ENCODE assay signal across 17 mouse cellular contexts in genomic region chr16:13360208-13360607, GRCm38 (mm10).
A peak's percentile ranks its signal among the peaks of the same experiment; 100 is the strongest.
DNase-seq lines count a peak whose midpoint lies in the region; ATAC-seq and TF ChIP-seq lines count a peak whose summit lies in the region.
"Had no signal": no experiment of that assay in that cellular context is flagged by ENCODE, and none has a peak within 500 bp of the region (broad histone marks: within the 10 kb centered on the region; RNA-seq: fewer than 3 reads in every experiment).

No protein-coding gene starts in this region.

- ATAC-seq in hindbrain, embryonic 14.5 days (ENCODE audit: low FRiP score) = no peak
- no peak for ATAC-seq in hindbrain, embryonic 12.5 days (ENCODE audit: low FRiP score)
- ATAC-seq in stomach, embryonic 16.5 days (ENCODE audit: insufficient read depth, low FRiP score) = no peak

- TF ChIP-seq POLR2A in liver, adult 2 months (IDR thresholded peaks at IDR 0.05; ENCODE audit: extremely low read depth, insufficient read depth, low read length) = no peak

- intact Hi-C loops in gastrocnemius, adult 2 months (cut with DNase I) = no loop called here

- no peaks in the 10 kb centered on the region for H3K36me3 ChIP-seq in hindbrain, embryonic 14.5 days (replicated peaks; ENCODE audit: control insufficient read depth, insufficient read depth)
- no peaks in the 10 kb centered on the region for H3K36me3 ChIP-seq in hindbrain, embryonic 12.5 days
- no peaks in the 10 kb centered on the region for H3K36me3 ChIP-seq in liver, adult 2 months (ENCODE audit: control insufficient read depth, insufficient read depth, low read length)
- H3K36me3 ChIP-seq in stomach, embryonic 16.5 days (ENCODE audit: control insufficient read depth, insufficient read depth, low read length) = no peaks in the 10 kb centered on the region
- H3K36me3 ChIP-seq: embryonic facial prominence, embryonic 12.5 days; forebrain, embryonic 10.5 days; stomach, embryonic 15.5 days had no signal

- H3K4me2 ChIP-seq in hindbrain, embryonic 14.5 days (replicated peaks) = peak overlapping the region; percentile 51
- H3K4me2 ChIP-seq in hindbrain, embryonic 12.5 days (replicated peaks) = no peak overlapping the region
- H3K4me2 ChIP-seq in stomach, embryonic 16.5 days (ENCODE audit: low read depth, low read length) = no peak overlapping the region
- H3K4me2 ChIP-seq: embryonic facial prominence, embryonic 12.5 days; stomach, embryonic 15.5 days had no signal

- no peaks in the 10 kb centered on the region for H3K27me3 ChIP-seq in hindbrain, embryonic 14.5 days (ENCODE audit: control insufficient read depth, insufficient read depth, low read length)
- no peaks in the 10 kb centered on the region for H3K27me3 ChIP-seq in hindbrain, embryonic 12.5 days
- no peaks in the 10 kb centered on the region for H3K27me3 ChIP-seq in liver, adult 2 months (ENCODE audit: control insufficient read depth, insufficient read depth, low read length)
- no peaks in the 10 kb centered on the region for H3K27me3 ChIP-seq in stomach, embryonic 16.5 days (ENCODE audit: control insufficient read depth, insufficient read depth, low read length)
- H3K27me3 ChIP-seq: embryonic facial prominence, embryonic 12.5 days; stomach, embryonic 15.5 days had no signal

- peak overlapping the region; percentile 89 for H3K27ac ChIP-seq in gastrocnemius, adult 2 months
- H3K27ac ChIP-seq in hindbrain, embryonic 14.5 days = no peak overlapping the region
- no peak overlapping the region for H3K27ac ChIP-seq in hindbrain, embryonic 12.5 days
- no peak overlapping the region; the same call in 1 of the 2 replicates for H3K27ac ChIP-seq in liver, adult 2 months (replicated peaks; ENCODE audit: insufficient read depth, low read depth, low read length)
- no peak overlapping the region for H3K27ac ChIP-seq in stomach, embryonic 16.5 days (ENCODE audit: low read length)
- H3K27ac ChIP-seq: forebrain, embryonic 10.5 days; kidney, postnatal 0 days; liver, embryonic 14.5 days had no signal

- DNase-seq in gastrocnemius, adult 2 months = no peak
- DNase-seq in gastrocnemius, postnatal 25 days = no peak
- no peak for DNase-seq in hindbrain, embryonic 14.5 days (ENCODE audit: low spot score)
- peak; percentile 63 for DNase-seq in liver, adult 2 months (ENCODE audit: extremely low read depth, low read depth, low spot score)
- no peak for DNase-seq in liver
- DNase-seq: cerebellum, postnatal 14 days; layer of hippocampus, adult 9-11 months; lung, postnatal 14 days; spleen, adult 18-20 months; thymus, postnatal 36 days had no signal

- no peak overlapping the region for H3K9ac ChIP-seq in hindbrain, embryonic 14.5 days
- H3K9ac ChIP-seq in hindbrain, embryonic 12.5 days = no peak overlapping the region
- no peak overlapping the region for H3K9ac ChIP-seq in liver, adult 2 months (ENCODE audit: low read depth, low read length)
- H3K9ac ChIP-seq in stomach, embryonic 16.5 days (ENCODE audit: low read length) = 0 out of 2 replicates have a peak overlapping the region, but pooled peaks have one; percentile 21
- H3K9ac ChIP-seq: embryonic facial prominence, embryonic 12.5 days; liver, embryonic 14.5 days; stomach, embryonic 15.5 days had no signal

- peak overlapping the region; percentile 74 for H3K4me3 ChIP-seq in gastrocnemius, adult 2 months
- no peak overlapping the region for H3K4me3 ChIP-seq in hindbrain, embryonic 14.5 days (replicated peaks; ENCODE audit: low read length)
- H3K4me3 ChIP-seq in hindbrain, embryonic 12.5 days = no peak overlapping the region
- H3K4me3 ChIP-seq in liver, adult 2 months (ENCODE audit: insufficient read depth, low read depth, low read length) = no peak overlapping the region
- H3K4me3 ChIP-seq in stomach, embryonic 16.5 days (replicated peaks; ENCODE audit: low read length) = no peak overlapping the region
- H3K4me3 ChIP-seq: embryonic facial prominence, embryonic 12.5 days; forebrain, embryonic 10.5 days; stomach, embryonic 15.5 days had no signal

- TF ChIP-seq CTCF in gastrocnemius, adult 2 months (IDR thresholded peaks at IDR 0.05) = no peak
- TF ChIP-seq CTCF in liver, adult 2 months (IDR thresholded peaks at IDR 0.05; ENCODE audit: low read depth, low read length) = no peak

- H3K9me3 ChIP-seq in hindbrain, embryonic 14.5 days (ENCODE audit: control insufficient read depth, low read length) = no peaks in the 10 kb centered on the region
- H3K9me3 ChIP-seq in hindbrain, embryonic 12.5 days (replicated peaks) = no peaks in the 10 kb centered on the region
- no peaks in the 10 kb centered on the region for H3K9me3 ChIP-seq in stomach, embryonic 16.5 days (replicated peaks; ENCODE audit: control insufficient read depth, low read length)
- H3K9me3 ChIP-seq: embryonic facial prominence, embryonic 12.5 days; forebrain, embryonic 10.5 days; stomach, embryonic 15.5 days had no signal

- peaks cover 20% of the 10 kb centered on the region; the same call in 1 of the 2 replicates for H3K4me1 ChIP-seq in hindbrain, embryonic 14.5 days (replicated peaks; ENCODE audit: control insufficient read depth, insufficient read depth, low read length)
- peaks cover 20% of the 10 kb centered on the region for H3K4me1 ChIP-seq in hindbrain, embryonic 12.5 days
- H3K4me1 ChIP-seq in liver, adult 2 months (ENCODE audit: control insufficient read depth, insufficient read depth, low read length) = peaks cover 31% of the 10 kb centered on the region
- peaks cover 26% of the 10 kb centered on the region for H3K4me1 ChIP-seq in stomach, embryonic 16.5 days (ENCODE audit: control insufficient read depth, insufficient read depth, low read length)

- peaks cover 3% of the 10 kb centered on the region; the same call in 1 of the 2 replicates for H3K79me2 ChIP-seq in liver, adult 2 months (ENCODE audit: control insufficient read depth, insufficient read depth, low read length)
